Mouse (Mus musculus) MEL (cell line): ENCODE data around the gene Krt90. TPM values are rescaled to one million over a fixed set of nuclear protein-coding genes. Genes with fewer than 3 reads are reported as not detected.

Source experiments
- DNase-seq: peaks from one replicate; pipeline ENCODE4 v3.0.0; 2011; ENCODE audit warnings: low read depth, low spot score
- H3K27ac ChIP-seq: 2 replicates; pipeline ENCODE4 v1.5.1; 2012; ENCODE audit warnings: low read depth, mild to moderate bottlenecking, control low read depth, low read length, moderate library complexity; ENCODE audit not compliant: control insufficient read depth
- H3K27me3 ChIP-seq, 2 experiments: fragments of 150-350 bp in 1 of 2; sonication (generic) in 1 of 2; 2 replicates each; pipeline ENCODE4 v1.6.1; 2012; ENCODE audit warnings: low read length in 2 of 2, mild to moderate bottlenecking in 2 of 2, improper control_type of control experiment in 1 of 2, moderate library complexity in 1 of 2; ENCODE audit not compliant: insufficient read depth in 2 of 2, control insufficient read depth in 1 of 2
- H3K36me3 ChIP-seq, 2 experiments: 2 replicates each; pipeline ENCODE4 v1.6.1; 2012 to 2014; ENCODE audit warnings: low read length in 2 of 2, improper control_type of control experiment in 1 of 2, inconsistent platforms in 1 of 2, mild to moderate bottlenecking in 1 of 2; ENCODE audit not compliant: insufficient read depth in 2 of 2, control insufficient read depth in 1 of 2
- H3K4me1 ChIP-seq, 2 experiments: fragments of 150-350 bp in 1 of 2; sonication (generic) in 1 of 2; 2 replicates each; pipeline ENCODE4 v1.6.1; 2012; ENCODE audit warnings: low read length in 2 of 2, improper control_type of control experiment in 1 of 2, mild to moderate bottlenecking in 1 of 2; ENCODE audit not compliant: insufficient read depth in 2 of 2, control insufficient read depth in 1 of 2
- H3K4me3 ChIP-seq, 2 experiments: fragments of 150-350 bp in 1 of 2; sonication (generic) in 1 of 2; 2 replicates each; pipeline ENCODE4 v1.5.1; 2012; ENCODE audit warnings: low read depth in 2 of 2, low read length in 2 of 2, mild to moderate bottlenecking in 2 of 2, moderate library complexity in 2 of 2, control low read depth in 1 of 2, improper control_type of control experiment in 1 of 2; ENCODE audit not compliant: control insufficient read depth in 1 of 2, insufficient read depth in 1 of 2
- H3K79me2 ChIP-seq: 2 replicates; pipeline ENCODE4 v1.6.1; 2012; ENCODE audit warnings: mild to moderate bottlenecking, low read length, moderate library complexity; ENCODE audit not compliant: control insufficient read depth, poor library complexity, insufficient read depth
- H3K9ac ChIP-seq: 2 replicates; pipeline ENCODE4 v1.6.1; 2012; ENCODE audit warnings: low read depth, mild to moderate bottlenecking, control low read depth, low read length, moderate library complexity; ENCODE audit not compliant: control insufficient read depth, poor library complexity, severe bottlenecking
- H3K9me3 ChIP-seq: fragments of 150-350 bp; sonication (generic); replicated peaks from 2 replicates; pipeline ENCODE4 v1.6.1; 2012; ENCODE audit warnings: mild to moderate bottlenecking, low read length, improper control_type of control experiment, moderate library complexity; ENCODE audit not compliant: insufficient read depth
- BHLHE40 ChIP-seq: IDR thresholded peaks from 2 replicates; pipeline ENCODE4 v1.6.1; 2012; ENCODE audit warnings: low read depth, mild to moderate bottlenecking, inconsistent platforms, low read length, improper control_type of control experiment, borderline replicate concordance
- CHD1 ChIP-seq: IDR thresholded peaks from 2 replicates; pipeline ENCODE4 v1.6.1; 2012; ENCODE audit warnings: low read depth, mild to moderate bottlenecking, inconsistent platforms, low read length, improper control_type of control experiment
- CHD2 ChIP-seq: IDR thresholded peaks from 2 replicates; pipeline ENCODE4 v1.6.1; 2011; ENCODE audit warnings: low read length, improper control_type of control experiment
- CTCF ChIP-seq, 3 experiments: IDR thresholded peaks in 2 of 3; conservative IDR thresholded peaks in 1 of 3; 2 replicates each; pipeline ENCODE4 v1.5.1; 2011 to 2012; ENCODE audit warnings: low read length in 3 of 3, low read depth in 2 of 3, mild to moderate bottlenecking in 2 of 3, improper control_type of control experiment in 1 of 3, inconsistent platforms in 1 of 3, mixed read lengths in 1 of 3, moderate library complexity in 1 of 3; ENCODE audit not compliant: control insufficient read depth in 1 of 3, insufficient read depth in 1 of 3, poor library complexity in 1 of 3, severe bottlenecking in 1 of 3
- E2F4 ChIP-seq: IDR thresholded peaks from 2 replicates; pipeline ENCODE4 v1.6.1; 2011; ENCODE audit warnings: low read depth, low read length, improper control_type of control experiment, borderline replicate concordance
- ELF1 ChIP-seq: IDR thresholded peaks from 2 replicates; pipeline ENCODE4 v1.6.1; 2014; ENCODE audit warnings: low read depth, mild to moderate bottlenecking, inconsistent platforms, low read length, improper control_type of control experiment, moderate library complexity
- ETS1 ChIP-seq: IDR thresholded peaks from 2 replicates; pipeline ENCODE4 v1.6.1; 2012; ENCODE audit warnings: low read depth, mild to moderate bottlenecking, inconsistent platforms, low read length, improper control_type of control experiment, moderate library complexity
- GABPA ChIP-seq: IDR thresholded peaks from 2 replicates; pipeline ENCODE4 v1.6.1; 2012; ENCODE audit warnings: low read depth, mild to moderate bottlenecking, inconsistent platforms, low read length, improper control_type of control experiment, moderate library complexity
- GATA1 ChIP-seq: IDR thresholded peaks from 2 replicates; pipeline ENCODE4 v1.6.1; 2011; ENCODE audit warnings: low read depth, low read length, improper control_type of control experiment
- MAFK ChIP-seq: IDR thresholded peaks from 2 replicates; pipeline ENCODE4 v1.6.1; 2011; ENCODE audit warnings: low read depth, mild to moderate bottlenecking, low read length, improper control_type of control experiment, borderline replicate concordance
- MAX ChIP-seq: IDR thresholded peaks from 2 replicates; pipeline ENCODE4 v1.6.1; 2011; ENCODE audit warnings: low read length, improper control_type of control experiment
- MAZ ChIP-seq: IDR thresholded peaks from 2 replicates; pipeline ENCODE4 v1.6.1; 2012; ENCODE audit warnings: low read depth, mild to moderate bottlenecking, inconsistent platforms, low read length, improper control_type of control experiment
- MEF2A ChIP-seq: IDR thresholded peaks from 2 replicates; pipeline ENCODE4 v1.6.1; 2014; ENCODE audit warnings: low read depth, mild to moderate bottlenecking, inconsistent platforms, low read length, improper control_type of control experiment; ENCODE audit not compliant: poor library complexity, insufficient replicate concordance, severe bottlenecking; ENCODE audit errors: extremely low read depth
- MXI1 ChIP-seq: IDR thresholded peaks from 2 replicates; pipeline ENCODE4 v1.6.1; 2011; ENCODE audit warnings: mild to moderate bottlenecking, low read depth, low read length, improper control_type of control experiment
- MYB ChIP-seq: IDR thresholded peaks from 2 replicates; pipeline ENCODE4 v1.6.1; 2011; ENCODE audit warnings: mild to moderate bottlenecking, low read depth, low read length, improper control_type of control experiment
- MYC ChIP-seq: IDR thresholded peaks from 2 replicates; pipeline ENCODE4 v1.6.1; 2011; ENCODE audit warnings: low read depth, mild to moderate bottlenecking, low read length, improper control_type of control experiment, moderate library complexity
- NELFE ChIP-seq: IDR thresholded peaks from 2 replicates; pipeline ENCODE4 v1.6.1; 2011; ENCODE audit warnings: low read depth, low read length, improper control_type of control experiment
- NRF1 ChIP-seq: IDR thresholded peaks from 2 replicates; pipeline ENCODE4 v1.6.1; 2014; ENCODE audit warnings: low read depth, mild to moderate bottlenecking, inconsistent platforms, low read length, improper control_type of control experiment, moderate library complexity; ENCODE audit not compliant: poor library complexity, insufficient read depth, severe bottlenecking
- POLR2A ChIP-seq, 2 experiments: IDR thresholded peaks; 2 replicates each; pipeline ENCODE4 v1.6.1; 2011 to 2012; ENCODE audit warnings: low read length in 2 of 2, mild to moderate bottlenecking in 2 of 2, control low read depth in 1 of 2, improper control_type of control experiment in 1 of 2, low read depth in 1 of 2, moderate library complexity in 1 of 2; ENCODE audit not compliant: control insufficient read depth in 1 of 2, insufficient read depth in 1 of 2, poor library complexity in 1 of 2
- POLR2AphosphoS2 ChIP-seq: IDR thresholded peaks from 2 replicates; pipeline ENCODE4 v1.6.1; 2011; ENCODE audit warnings: low read length, improper control_type of control experiment
- POLR2AphosphoS5 ChIP-seq: IDR thresholded peaks from 2 replicates; pipeline ENCODE4 v1.6.1; 2012; ENCODE audit warnings: low read depth, borderline replicate concordance, mild to moderate bottlenecking, inconsistent platforms, low read length, moderate library complexity, mixed read lengths
- RAD21 ChIP-seq: IDR thresholded peaks from 2 replicates; pipeline ENCODE4 v1.6.1; 2011; ENCODE audit warnings: mild to moderate bottlenecking, low read depth, low read length, improper control_type of control experiment
- RCOR1 ChIP-seq: IDR thresholded peaks from 2 replicates; pipeline ENCODE4 v1.6.1; 2012; ENCODE audit warnings: low read depth, mild to moderate bottlenecking, inconsistent platforms, low read length, improper control_type of control experiment
- SIN3A ChIP-seq: IDR thresholded peaks from 2 replicates; pipeline ENCODE4 v1.6.1; 2012; ENCODE audit warnings: low read length, improper control_type of control experiment, inconsistent platforms
- SMC3 ChIP-seq: IDR thresholded peaks from 2 replicates; pipeline ENCODE4 v1.6.1; 2011; ENCODE audit warnings: low read depth, low read length, improper control_type of control experiment
- TAL1 ChIP-seq: IDR thresholded peaks from 2 replicates; pipeline ENCODE4 v1.6.1; 2012; ENCODE audit warnings: mild to moderate bottlenecking, inconsistent platforms, low read length, moderate library complexity, mixed read lengths
- TCF12 ChIP-seq: IDR thresholded peaks from 2 replicates; pipeline ENCODE4 v1.6.1; 2014; ENCODE audit warnings: low read depth, mild to moderate bottlenecking, inconsistent platforms, low read length, improper control_type of control experiment, moderate library complexity
- UBTF ChIP-seq: IDR thresholded peaks from 2 replicates; pipeline ENCODE4 v1.6.1; 2012; ENCODE audit warnings: low read depth, mild to moderate bottlenecking, inconsistent platforms, low read length, improper control_type of control experiment, moderate library complexity, borderline replicate concordance; ENCODE audit not compliant: insufficient read depth
- USF1 ChIP-seq: IDR thresholded peaks from 2 replicates; pipeline ENCODE4 v1.6.1; 2014; ENCODE audit warnings: low read depth, mild to moderate bottlenecking, inconsistent platforms, low read length, improper control_type of control experiment, moderate library complexity
- ZC3H11A ChIP-seq: IDR thresholded peaks from 2 replicates; pipeline ENCODE4 v1.6.1; 2012; ENCODE audit warnings: low read depth, mild to moderate bottlenecking, inconsistent platforms, low read length, improper control_type of control experiment
- ZKSCAN1 ChIP-seq: IDR thresholded peaks from 2 replicates; pipeline ENCODE4 v1.6.1; 2012; ENCODE audit warnings: low read depth, mild to moderate bottlenecking, inconsistent platforms, low read length, improper control_type of control experiment, moderate library complexity
- ZNF384 ChIP-seq: IDR thresholded peaks from 2 replicates; pipeline ENCODE4 v1.6.1; 2012; ENCODE audit warnings: low read depth, mild to moderate bottlenecking, inconsistent platforms, low read length, improper control_type of control experiment
- polyA plus RNA-seq, 2 experiments: library from polyadenylated mRNA; stranded (reverse) in 1 of 2; unstranded in 1 of 2; fragments of >175 nt in 1 of 2; fragments of >200 nt in 1 of 2; gene quantifications; 2 replicates each; pipeline versions ENCODE4 v1.2.1 to v1.2.4; 2012; ENCODE audit warnings: low replicate concordance in 2 of 2, low read depth in 1 of 2; ENCODE audit not compliant: insufficient read length in 2 of 2, insufficient read depth in 1 of 2, missing spikeins in 1 of 2
- total RNA-seq: library from RNA; depleted of rRNA; stranded (reverse); fragments of 300-350 nt; gene quantifications from 2 replicates; pipeline ENCODE4 v1.2.3, GENCODE M21; 2012

Gene Krt90
- total and polyA plus RNA-seq, 3 experiments, result not detected

DNA sequence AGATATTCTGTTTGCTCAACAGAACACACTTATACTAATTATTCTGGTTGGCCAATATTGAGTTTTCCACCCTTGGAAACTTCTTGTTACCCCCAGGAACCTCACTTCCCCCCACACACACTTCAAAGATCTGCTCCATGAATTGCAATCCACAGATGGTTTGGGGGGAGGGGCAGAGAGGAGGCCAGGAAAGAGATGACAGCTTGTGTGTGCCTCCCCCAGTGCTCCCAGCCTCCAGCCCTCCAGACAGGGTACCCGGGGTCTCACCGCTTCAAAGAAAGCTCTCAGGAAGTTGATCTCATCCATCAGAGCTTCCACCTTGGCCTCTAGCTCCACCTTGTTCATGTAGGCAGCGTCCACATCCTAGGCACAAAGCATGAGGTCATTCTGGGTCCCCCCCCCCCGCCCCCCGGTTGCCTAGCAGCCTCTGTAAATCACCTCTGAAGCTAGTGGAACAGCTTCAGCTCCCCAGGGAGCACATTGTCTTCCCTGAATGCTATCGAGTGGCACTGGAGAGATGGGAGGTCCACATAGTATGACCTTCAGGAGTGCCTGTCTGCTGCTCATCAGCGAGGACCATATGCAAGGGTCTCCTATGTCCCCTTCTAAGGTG, 4.6 kb downstream of the Krt90 start:
- no peak for TF ChIP-seq POLR2AphosphoS2
- no peak for TF ChIP-seq MEF2A
- no peak for TF ChIP-seq NRF1
- no peak for TF ChIP-seq USF1
- TF ChIP-seq CHD2, result no peak
- TF ChIP-seq GABPA, result no peak
- TF ChIP-seq BHLHE40, result no peak
- TF ChIP-seq E2F4, result no peak
- TF ChIP-seq UBTF, result no peak
- TF ChIP-seq POLR2A (IDR thresholded peaks at IDR 0.05; ENCODE audit: control insufficient read depth in 1 of 2, insufficient read depth in 1 of 2, low read depth in 1 of 2, low read length in 2 of 2, poor library complexity in 1 of 2), result no peak
- no peak for TF ChIP-seq CTCF (IDR thresholded peaks at IDR 0.05 in 2 of 3, conservative IDR thresholded peaks at IDR 0.05 in 1 of 3; ENCODE audit: control insufficient read depth in 1 of 3, insufficient read depth in 1 of 3, low read depth in 2 of 3, low read length in 3 of 3, poor library complexity in 1 of 3, severe bottlenecking in 1 of 3)
- TF ChIP-seq MXI1, result no peak
- TF ChIP-seq MAFK, result no peak
- no peak for TF ChIP-seq CHD1
- no peak for TF ChIP-seq MAZ
- no peak for TF ChIP-seq MYB
- no peak for DNase-seq
- no peak overlapping the region for H3K9ac ChIP-seq
- H3K4me3 ChIP-seq, result no peak overlapping the region
- no peaks in the 10 kb centered on the region for H3K36me3 ChIP-seq
- H3K4me1 ChIP-seq, result no peaks in the 10 kb centered on the region
- H3K27me3 ChIP-seq, result no peaks in the 10 kb centered on the region
- H3K79me2 ChIP-seq, result no peaks in the 10 kb centered on the region
- H3K9me3 ChIP-seq, result no peaks in the 10 kb centered on the region; the same call in 1 of the 2 replicates
- H3K27ac ChIP-seq, result no peak overlapping the region

DNA sequence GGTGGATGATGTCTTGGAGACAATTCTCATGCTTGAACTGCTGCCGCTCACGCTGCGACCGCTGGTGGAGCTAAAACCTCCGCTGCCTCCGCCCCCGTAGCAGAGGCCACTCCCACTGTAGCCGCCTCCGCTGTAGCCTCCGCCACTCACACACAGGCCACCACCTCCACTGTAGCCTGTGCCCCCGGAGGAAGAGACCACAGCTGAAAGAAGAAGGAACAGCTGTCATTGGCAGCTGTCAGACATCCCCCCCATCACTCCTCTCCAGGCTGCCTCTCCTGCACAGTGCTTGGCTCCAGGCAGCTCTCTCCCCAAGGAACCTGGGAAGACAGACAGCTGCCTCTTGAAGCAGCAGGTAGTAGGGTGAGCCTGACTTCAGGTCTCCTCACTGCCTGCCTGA, 9.6 kb downstream of the Krt90 start:
- H3K27me3 ChIP-seq, result no peaks in the 10 kb centered on the region
- TF ChIP-seq ZNF384, result no peak
- TF ChIP-seq MAX, result no peak
- TF ChIP-seq SMC3, result no peak
- TF ChIP-seq MAZ, result no peak
- no peak for TF ChIP-seq CHD2
- no peak for TF ChIP-seq MYC
- no peak for TF ChIP-seq ZC3H11A
- no peak for TF ChIP-seq ETS1
- no peak for TF ChIP-seq ZKSCAN1
- no peak for TF ChIP-seq SIN3A
- no peak for TF ChIP-seq RAD21
- no peak for TF ChIP-seq RCOR1
- no peak for TF ChIP-seq POLR2AphosphoS5
- no peak for TF ChIP-seq TCF12
- no peak for TF ChIP-seq TAL1
- TF ChIP-seq ELF1, result no peak
- no peak for TF ChIP-seq GATA1
- TF ChIP-seq NELFE, result no peak
- no peak for TF ChIP-seq POLR2A (IDR thresholded peaks at IDR 0.05; ENCODE audit: control insufficient read depth in 1 of 2, insufficient read depth in 1 of 2, low read depth in 1 of 2, low read length in 2 of 2, poor library complexity in 1 of 2)
- no peak for TF ChIP-seq NRF1

More for the DNA sequence above, 9.6 kb downstream of the Krt90 start:
- Histone ChIP-seq H3K79me2 (no peaks in the 10 kb centered on the region), H3K27ac (no peak overlapping the region), H3K4me3 (no peak overlapping the region), H3K9me3 (no peaks in the 10 kb centered on the region; the same call in 1 of the 2 replicates), H3K36me3 (no peaks in the 10 kb centered on the region), H3K9ac (no peak overlapping the region), H3K4me1 (no peaks in the 10 kb centered on the region)
- no peak for DNase-seq
